Mouse (Mus musculus) granulocyte monocyte progenitor cell, adult 5-6 weeks (primary cell): ENCODE measurements at regions not wholly inside any gene's neighbourhood (a gene's known extent, or its start where the extent isn't known, plus 50 kb on each side); places are given as distances from the start of the nearest gene placed in this dataset.

Experiments
- ATAC-seq: replicated peaks from 2 replicates; pipeline ENCODE4 v1.8.0; 2016; ENCODE audit warnings: mild to moderate bottlenecking, moderate TSS enrichment, inconsistent platforms; ENCODE audit not compliant: poor library complexity, severe bottlenecking

DNA sequence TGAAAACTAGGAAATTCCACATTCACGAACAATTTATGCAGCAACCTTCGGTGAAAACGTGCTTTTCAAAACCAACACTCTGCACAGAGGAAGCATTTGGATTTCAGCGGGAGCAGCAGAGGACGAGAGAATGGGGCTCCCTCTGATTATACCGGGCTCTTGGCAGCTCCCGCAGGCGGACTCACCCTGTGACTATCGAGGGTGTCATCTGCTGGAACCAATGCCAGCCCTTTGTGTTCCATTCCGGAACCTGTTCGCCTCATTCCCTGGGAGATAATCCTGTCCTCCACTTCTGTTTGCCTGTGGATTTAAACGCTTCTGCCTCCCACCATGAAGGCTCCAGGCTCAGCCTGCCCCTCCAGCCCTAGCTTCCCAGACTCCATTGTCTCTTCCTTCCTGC is 77.1 kb downstream of the Utp18 start:
- no peak for ATAC-seq

DNA sequence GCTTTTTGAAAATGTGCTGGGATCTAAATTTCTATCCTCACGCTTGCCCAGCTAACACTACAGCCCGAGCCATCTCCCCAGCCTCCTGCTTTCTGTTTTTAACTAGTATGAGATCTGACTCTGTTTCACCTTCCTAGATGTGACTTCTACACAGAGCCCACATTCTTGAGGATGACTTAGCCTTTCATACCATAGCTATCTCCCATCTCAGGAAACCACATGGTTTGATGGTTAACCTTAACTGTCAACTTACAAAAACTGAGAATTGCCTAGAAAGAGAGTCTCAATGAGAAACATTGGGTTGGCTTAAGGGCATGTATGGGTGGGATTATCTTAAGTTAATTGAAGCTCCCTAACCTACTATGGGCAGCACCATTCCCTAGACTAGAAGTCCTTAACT is 78.4 kb downstream of the Utp18 start:
- ATAC-seq: no peak

GRCm38 (mm10) chr11:93771143-93771940 is 114.2 kb downstream of the Utp18 start:
- ATAC-seq: peak; percentile 66

DNA sequence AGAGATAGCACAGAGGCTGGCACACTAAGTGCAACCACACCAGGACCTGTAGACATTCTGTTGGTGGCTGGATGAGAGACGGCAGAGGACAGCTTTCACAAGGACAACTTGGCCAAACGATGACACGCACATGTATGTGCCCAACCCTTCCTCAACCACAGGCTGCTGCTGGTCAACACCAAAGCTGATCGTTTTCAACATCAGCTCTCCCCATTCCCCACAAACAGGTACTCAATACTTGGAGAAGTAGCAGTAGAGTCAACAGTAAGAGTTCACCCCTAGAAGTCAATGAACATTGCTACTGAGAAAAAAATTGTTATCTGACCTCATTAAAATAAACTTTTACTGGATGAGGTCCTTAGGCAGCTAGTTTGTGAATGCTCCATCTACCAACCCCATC is 119.6 kb downstream of the Utp18 start:
- no peak for ATAC-seq

- ATAC-seq: peak; percentile 73
Measured at GRCm38 (mm10) chr11:93762832-93763530, 122.6 kb downstream of the Utp18 start.

DNA sequence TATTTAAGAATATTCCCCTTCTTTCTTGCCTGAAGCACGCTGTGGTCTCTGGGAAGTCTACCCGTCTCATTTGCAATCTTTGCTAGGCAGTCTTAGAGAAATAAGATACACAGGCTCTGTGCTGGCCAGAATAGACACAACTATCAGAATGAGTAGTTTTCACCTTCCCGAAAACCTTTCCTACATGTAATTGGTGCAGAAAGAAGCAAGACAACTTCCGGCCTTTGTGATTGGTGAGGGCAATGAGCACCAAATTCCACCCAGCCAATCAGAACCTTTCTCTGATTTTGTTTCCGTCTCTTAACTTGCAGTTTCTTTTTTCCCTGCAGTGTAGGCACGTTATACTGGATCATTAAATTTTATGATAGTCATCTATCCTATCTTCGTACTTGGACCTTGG is 127.7 kb downstream of the Utp18 start:
- no peak for ATAC-seq

DNA sequence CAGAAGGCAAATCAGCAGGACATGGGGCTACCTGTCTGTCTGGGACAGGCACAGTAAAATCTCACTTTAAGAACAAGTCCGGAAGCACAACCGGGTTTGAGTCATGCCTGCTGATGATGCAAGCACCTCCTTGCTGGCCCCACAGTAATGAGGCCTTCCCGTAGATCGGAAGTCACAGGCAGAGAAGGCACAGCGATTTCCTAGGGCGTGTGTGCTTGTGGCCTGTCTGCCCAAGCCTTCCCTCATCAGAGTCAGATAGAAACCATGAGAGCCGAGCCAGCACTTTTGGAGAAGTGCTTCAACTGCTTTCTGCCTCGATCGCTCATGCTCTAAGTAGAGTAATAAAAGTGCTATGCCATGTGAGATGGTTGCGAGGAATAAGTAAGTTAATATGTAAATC is 148.9 kb downstream of the Utp18 start:
- 0 out of 2 replicates have a peak, but pooled peaks have one; percentile 12 for ATAC-seq

- ATAC-seq: peak; percentile 61
Measured at GRCm38 (mm10) chr11:93733568-93734185, 151.9 kb downstream of the Utp18 start.

DNA sequence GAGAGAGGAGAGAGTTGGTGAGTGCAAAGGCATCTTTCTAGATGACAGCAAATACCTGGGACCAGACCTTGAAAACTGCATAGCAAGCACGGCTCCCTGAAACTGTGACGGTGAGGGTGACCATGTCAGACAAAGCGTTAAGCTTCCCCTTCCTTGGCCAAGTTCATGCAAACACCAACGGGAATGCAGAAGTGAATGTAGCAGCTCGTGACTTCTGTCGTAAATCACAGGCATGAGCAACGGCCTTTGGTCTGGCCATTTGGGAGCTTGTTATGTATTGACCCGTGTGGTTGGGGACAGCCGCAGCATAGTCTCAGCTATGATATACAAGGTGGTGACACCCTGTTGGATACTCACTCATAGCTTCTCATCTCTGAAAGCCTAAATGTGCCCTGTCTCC is 156.4 kb downstream of the Utp18 start:
- ATAC-seq: peak; percentile 89

GRCm38 (mm10) chr11:93725242-93725641 is 160.3 kb downstream of the Utp18 start:
- ATAC-seq: no peak

DNA sequence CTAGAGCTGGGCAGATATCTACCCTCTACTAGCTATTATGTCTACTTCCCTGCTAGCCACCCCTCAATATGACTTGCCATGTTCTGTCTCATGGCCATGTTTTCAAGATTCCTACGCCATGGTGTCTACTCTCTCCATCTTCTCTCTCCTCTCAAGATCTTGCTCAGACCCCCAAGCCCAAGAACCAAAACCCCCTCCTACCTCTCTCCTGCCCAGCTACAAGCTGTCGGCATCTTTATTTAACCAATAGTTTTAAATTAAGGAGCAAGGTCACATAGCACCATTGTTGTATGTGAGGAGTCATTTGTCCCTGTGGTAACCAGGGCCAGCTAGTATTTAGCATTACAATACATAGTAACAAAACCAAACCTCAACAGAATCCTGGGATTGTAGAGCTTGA is 166.4 kb downstream of the Utp18 start:
- ATAC-seq: no peak

DNA sequence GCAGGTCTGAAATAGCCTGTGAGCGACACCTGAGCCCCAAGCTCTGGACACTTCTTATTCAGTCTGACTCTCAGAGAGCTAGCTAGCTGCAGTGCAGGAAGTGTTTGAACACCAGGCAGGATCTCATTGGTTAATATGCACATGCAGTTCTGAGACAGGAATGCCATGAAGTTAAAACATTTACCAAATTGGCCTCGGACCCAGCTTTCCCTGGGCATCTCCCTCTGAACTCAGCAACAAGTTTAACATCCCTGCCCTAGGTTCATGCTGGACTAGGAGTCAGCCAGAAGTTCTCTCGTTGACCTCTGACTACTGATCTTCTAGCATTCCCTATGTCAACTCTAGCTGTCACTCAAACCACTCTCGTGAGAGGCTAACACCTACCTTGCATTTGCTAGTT is 175.9 kb downstream of the Utp18 start:
- ATAC-seq: no peak

DNA sequence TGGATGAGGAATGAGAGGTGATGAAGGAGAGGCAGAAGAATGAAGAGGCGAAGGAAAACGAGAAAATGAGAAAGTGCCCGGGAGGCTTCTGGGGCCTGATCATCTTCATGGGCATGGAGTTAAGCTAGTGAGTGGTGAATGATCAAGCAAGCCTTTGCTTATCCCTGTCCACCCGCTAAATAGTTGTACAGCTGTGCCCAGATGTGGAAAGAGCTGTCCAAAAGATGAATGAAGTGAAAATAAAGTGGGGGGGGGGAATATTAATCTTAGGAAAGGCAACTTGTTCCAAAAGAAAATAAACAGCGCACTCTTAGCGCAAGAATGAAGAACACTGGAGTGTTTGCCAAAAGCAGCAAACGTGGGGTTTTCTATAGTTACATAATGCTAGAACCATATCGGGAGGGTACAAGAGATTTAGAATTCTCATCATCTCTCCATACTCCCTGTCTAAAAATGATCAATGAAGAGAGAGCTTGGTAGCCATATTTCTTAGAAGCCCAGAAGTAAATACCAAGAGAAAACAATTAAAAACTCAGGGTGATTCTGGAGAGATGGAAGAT is 188.5 kb downstream of the Utp18 start:
- no peak for ATAC-seq

DNA sequence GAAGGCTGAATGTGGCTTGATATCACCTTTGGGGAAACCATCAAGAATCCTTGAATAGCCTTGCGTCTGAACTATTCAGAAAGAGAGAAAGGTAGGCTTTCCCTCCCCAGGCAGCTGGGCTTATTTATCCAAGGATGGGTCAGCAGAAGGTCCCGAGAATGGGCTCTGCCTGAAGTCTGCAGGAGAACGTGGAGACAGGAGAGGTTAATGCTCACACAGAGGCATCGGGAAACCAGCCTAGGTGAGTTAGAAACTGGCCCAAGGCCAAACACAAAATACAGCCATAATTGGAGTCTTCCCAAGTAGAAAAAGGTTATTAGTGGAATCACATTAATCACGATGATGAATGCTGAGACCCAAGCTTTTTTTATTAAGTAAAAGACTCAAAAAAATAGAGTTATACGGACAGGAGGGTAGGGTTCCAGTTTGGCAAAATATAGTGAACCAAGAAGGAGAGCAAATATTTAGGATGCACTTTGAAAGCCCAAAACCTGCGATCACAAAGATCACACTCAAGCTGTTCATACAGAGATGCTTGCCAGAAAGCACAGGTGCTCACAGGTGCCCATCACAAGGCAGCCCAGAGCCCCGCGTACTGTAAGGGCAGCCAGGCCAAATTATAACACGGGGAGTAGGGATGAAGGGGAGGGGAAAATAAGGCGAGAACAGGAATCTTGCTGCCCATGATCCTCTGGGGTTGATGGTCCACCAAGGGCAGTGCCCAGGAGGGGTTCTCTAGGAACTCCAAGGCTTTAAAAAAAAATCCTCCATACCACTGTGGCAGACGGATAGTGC is 189.3 kb downstream of the Utp18 start:
- ATAC-seq: no peak

DNA sequence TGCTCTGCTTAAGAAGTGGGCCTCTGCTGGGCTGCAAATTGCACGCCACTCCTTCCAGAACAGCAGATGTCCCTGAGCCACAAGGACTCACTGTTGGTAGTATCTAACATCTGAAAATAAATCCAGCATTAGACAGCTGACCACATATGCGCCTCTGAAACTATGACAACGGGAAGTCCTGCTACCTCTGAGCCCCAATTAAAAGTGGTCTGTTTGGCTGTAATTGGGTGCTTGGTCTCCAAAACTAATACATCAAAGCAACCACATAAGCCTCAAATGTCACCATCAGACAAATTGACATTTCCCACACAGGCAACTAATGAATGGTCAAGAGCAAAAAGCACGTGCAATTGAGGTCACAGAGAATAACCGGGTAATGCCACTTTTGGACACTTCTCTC is 201.9 kb downstream of the Utp18 start:
- no peak for ATAC-seq

DNA sequence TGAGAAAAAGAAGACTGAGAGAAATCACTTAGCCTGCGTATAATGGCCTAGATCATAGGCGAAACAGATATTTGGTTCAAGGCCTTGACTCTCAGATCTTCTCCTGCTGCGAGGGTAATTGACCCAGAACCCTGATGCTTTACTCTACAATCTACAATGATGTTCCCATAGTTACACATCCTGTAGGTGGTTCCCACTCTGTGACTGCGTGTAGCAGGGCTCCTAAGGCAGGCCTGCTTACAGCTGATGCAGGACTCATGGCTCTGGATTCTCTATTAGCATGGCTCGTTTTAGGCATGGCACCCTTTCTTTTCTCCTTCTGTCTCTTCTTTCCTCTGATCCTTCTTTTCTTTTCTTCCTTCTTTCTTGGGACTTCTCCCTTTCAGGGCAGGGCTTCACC is 209.3 kb downstream of the Utp18 start:
- no peak for ATAC-seq

- no peak for ATAC-seq
Measured at GRCm38 (mm10) chr11:93672025-93672424, 213.5 kb downstream of the Utp18 start.

DNA sequence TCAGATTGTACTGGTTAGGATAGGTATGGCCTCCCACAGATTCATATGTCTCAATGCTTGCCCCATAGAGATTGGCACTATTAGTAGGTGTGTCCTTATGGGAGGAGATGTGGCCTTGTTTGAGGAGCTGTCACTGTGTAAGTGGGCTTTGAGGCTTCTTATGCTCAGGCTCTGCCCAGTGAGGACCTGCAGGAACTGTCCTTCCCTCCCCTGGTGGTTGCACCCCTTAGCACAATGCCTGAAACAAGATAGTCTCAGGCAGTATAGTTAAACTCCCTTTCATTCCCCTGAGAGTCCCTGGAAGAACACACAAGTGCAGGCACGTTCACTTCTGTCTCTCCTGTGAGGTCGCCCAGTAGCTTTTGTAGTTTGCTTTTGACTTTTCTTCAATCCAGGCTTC is 223.9 kb downstream of the Utp18 start:
- no peak for ATAC-seq

GRCm38 (mm10) chr11:93660379-93660778 is 225.2 kb downstream of the Utp18 start:
- no peak for ATAC-seq

DNA sequence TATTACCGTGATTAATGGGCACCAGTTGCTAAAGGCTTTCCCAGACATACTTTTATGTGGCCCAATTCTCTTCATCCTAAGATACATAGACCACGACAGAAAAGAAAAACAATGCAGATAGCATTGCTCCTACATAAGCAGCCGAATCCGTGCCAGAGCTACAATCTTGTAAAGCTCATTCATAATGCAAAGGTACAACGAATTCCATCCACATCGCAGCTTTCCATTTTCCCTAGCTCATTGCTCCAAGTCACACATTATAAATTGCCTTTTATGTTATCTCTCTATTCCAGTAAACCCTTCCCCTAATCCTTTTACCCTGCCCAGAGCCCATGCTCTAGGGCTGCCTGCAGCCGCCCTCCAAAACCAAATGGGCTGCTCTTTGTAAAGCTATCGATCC is 226.8 kb downstream of the Utp18 start:
- no peak for ATAC-seq
